Mouse (Mus musculus) CH12.LX (cell line): ENCODE measurements at regions not wholly inside any gene's neighbourhood (a gene's known extent, or its start where the extent isn't known, plus 50 kb on each side); places are given as distances from the start of the nearest gene placed in this dataset.

Experiments used
- BHLHE40 ChIP-seq: IDR thresholded peaks from 2 replicates; pipeline ENCODE4 v1.6.1; 2011; ENCODE audit warnings: mild to moderate bottlenecking, low read depth, low read length, improper control_type of control experiment
- CHD2 ChIP-seq: IDR thresholded peaks from 2 replicates; pipeline ENCODE4 v1.6.1; 2011; ENCODE audit warnings: low read length, improper control_type of control experiment
- CTCF ChIP-seq, 2 experiments: IDR thresholded peaks in 1 of 2; conservative IDR thresholded peaks in 1 of 2; 2 replicates each; pipeline ENCODE4 v1.5.1; 2011 to 2012; ENCODE audit warnings: low read depth in 2 of 2, low read length in 2 of 2, improper control_type of control experiment in 1 of 2, inconsistent platforms in 1 of 2, mild to moderate bottlenecking in 1 of 2, moderate library complexity in 1 of 2
- ELF1 ChIP-seq: IDR thresholded peaks from 2 replicates; pipeline ENCODE4 v1.6.1; 2014; ENCODE audit warnings: low read depth, mild to moderate bottlenecking, inconsistent platforms, low read length, improper control_type of control experiment
- EP300 ChIP-seq: IDR thresholded peaks from 2 replicates; pipeline ENCODE4 v1.6.1; 2011; ENCODE audit warnings: low read length, improper control_type of control experiment
- GABPA ChIP-seq: IDR thresholded peaks from 2 replicates; pipeline ENCODE4 v1.6.1; 2012; ENCODE audit warnings: low read depth, low read length, improper control_type of control experiment, inconsistent platforms; ENCODE audit not compliant: insufficient replicate concordance
- HCFC1 ChIP-seq: IDR thresholded peaks from 2 replicates; pipeline ENCODE4 v1.6.1; 2012; ENCODE audit warnings: low read depth, mild to moderate bottlenecking, inconsistent platforms, low read length, improper control_type of control experiment
- MAFK ChIP-seq: IDR thresholded peaks from 2 replicates; pipeline ENCODE4 v1.6.1; 2011; ENCODE audit warnings: low read length, improper control_type of control experiment; ENCODE audit not compliant: insufficient replicate concordance
- MAX ChIP-seq: IDR thresholded peaks from 2 replicates; pipeline ENCODE4 v1.6.1; 2011; ENCODE audit warnings: low read length, improper control_type of control experiment
- MEF2A ChIP-seq: IDR thresholded peaks from 2 replicates; pipeline ENCODE4 v1.6.1; 2014; ENCODE audit warnings: low read depth, mild to moderate bottlenecking, inconsistent platforms, low read length, improper control_type of control experiment, borderline replicate concordance
- NELFE ChIP-seq: IDR thresholded peaks from 2 replicates; pipeline ENCODE4 v1.6.1; 2011; ENCODE audit warnings: low read depth, low read length, improper control_type of control experiment
- POLR2A ChIP-seq: IDR thresholded peaks from 2 replicates; pipeline ENCODE4 v1.6.1; 2011; ENCODE audit warnings: low read depth, mild to moderate bottlenecking, improper control_type of control experiment, low read length
- TCF12 ChIP-seq: IDR thresholded peaks from 2 replicates; pipeline ENCODE4 v1.6.1; 2014; ENCODE audit warnings: low read depth, mild to moderate bottlenecking, inconsistent platforms, low read length, improper control_type of control experiment
- USF1 ChIP-seq: IDR thresholded peaks from 2 replicates; pipeline ENCODE4 v1.6.1; 2014; ENCODE audit warnings: low read depth, mild to moderate bottlenecking, inconsistent platforms, low read length, improper control_type of control experiment

GRCm38 (mm10) chr17:83975813-83976212, 128.1 kb upstream of the Haao start:
- TF ChIP-seq CHD2: no peak
- no peak for TF ChIP-seq EP300
- TF ChIP-seq MAX: no peak
- TF ChIP-seq POLR2A: no peak
- TF ChIP-seq ELF1: no peak
- no peak for TF ChIP-seq BHLHE40
- TF ChIP-seq CTCF (conservative IDR thresholded peaks at IDR 0.05 in 1 of 2, IDR thresholded peaks at IDR 0.05 in 1 of 2; ENCODE audit: low read depth in 2 of 2, low read length in 2 of 2): no peak
- no peak for TF ChIP-seq TCF12
- TF ChIP-seq USF1: no peak
- TF ChIP-seq NELFE: no peak
- no peak for TF ChIP-seq HCFC1
- TF ChIP-seq MAFK: no peak
- no peak for TF ChIP-seq GABPA
- TF ChIP-seq MEF2A: no peak
